Comparison of ENCODE assay signal across 26 mouse cellular contexts in the genomic region with DNA sequence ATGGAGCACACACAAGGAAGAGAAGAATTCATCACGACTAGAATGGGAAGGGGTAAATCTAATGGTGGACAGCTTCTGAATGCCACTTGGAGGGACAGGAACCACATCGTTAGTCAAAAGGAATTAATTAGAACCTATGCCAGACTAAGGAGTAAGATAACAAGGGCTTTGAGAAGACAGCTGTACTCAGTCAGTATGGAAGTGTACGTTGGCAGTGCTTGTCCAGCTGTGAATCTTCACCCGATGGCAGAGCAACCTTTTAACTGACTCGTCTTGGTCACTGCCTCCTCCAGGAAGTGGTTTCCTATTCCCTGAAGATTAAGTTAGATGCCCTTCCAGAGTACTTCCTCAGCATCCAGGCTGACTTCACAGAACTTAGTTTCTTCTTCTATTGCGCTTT.
A peak's percentile ranks its signal among the peaks of the same experiment; 100 is the strongest.
DNase-seq lines count a peak whose midpoint lies in the region; ATAC-seq and TF ChIP-seq lines count a peak whose summit lies in the region.
"Had no signal": no experiment of that assay in that cellular context is flagged by ENCODE, and none has a peak within 500 bp of the region (broad histone marks: within the 10 kb centered on the region; RNA-seq: fewer than 3 reads in every experiment).

No protein-coding gene starts in this region.

- H3K27ac ChIP-seq in heart, embryonic 11.5 days (ENCODE audit: low read depth, low read length) = no peak overlapping the region
- no peak overlapping the region for H3K27ac ChIP-seq in kidney, embryonic 15.5 days
- peak overlapping the region; percentile 40; the same call in 1 of the 2 replicates for H3K27ac ChIP-seq in layer of hippocampus, adult 2 months
- no peak overlapping the region for H3K27ac ChIP-seq in midbrain, embryonic 11.5 days (ENCODE audit: low read depth, low read length)
- H3K27ac ChIP-seq in midbrain, embryonic 14.5 days (replicated peaks; ENCODE audit: low read depth, low read length) = no peak overlapping the region
- H3K27ac ChIP-seq: embryonic facial prominence, embryonic 10.5 days; embryonic facial prominence, embryonic 12.5 days; forebrain, embryonic 13.5 days; forebrain, embryonic 15.5 days had no signal

- no peak overlapping the region for H3K4me3 ChIP-seq in heart, embryonic 11.5 days (ENCODE audit: low read depth, low read length)
- no peak overlapping the region for H3K4me3 ChIP-seq in kidney, embryonic 15.5 days (replicated peaks)
- no peak overlapping the region for H3K4me3 ChIP-seq in layer of hippocampus, adult 2 months
- H3K4me3 ChIP-seq in midbrain, embryonic 11.5 days (ENCODE audit: low read depth, low read length) = no peak overlapping the region
- no peak overlapping the region for H3K4me3 ChIP-seq in midbrain, embryonic 14.5 days (replicated peaks; ENCODE audit: low read depth, low read length)
- H3K4me3 ChIP-seq: embryonic facial prominence, embryonic 10.5 days; embryonic facial prominence, embryonic 12.5 days; forebrain, embryonic 13.5 days; forebrain, embryonic 15.5 days had no signal

- no peak overlapping the region for H3K4me2 ChIP-seq in heart, embryonic 11.5 days
- no peak overlapping the region for H3K4me2 ChIP-seq in kidney, embryonic 15.5 days
- no peak overlapping the region for H3K4me2 ChIP-seq in midbrain, embryonic 11.5 days
- H3K4me2 ChIP-seq in midbrain, embryonic 14.5 days (ENCODE audit: low read length) = no peak overlapping the region
- H3K4me2 ChIP-seq: embryonic facial prominence, embryonic 12.5 days; forebrain, embryonic 13.5 days; forebrain, embryonic 15.5 days had no signal

- DNase-seq in heart, adult 11 months = peak; percentile 44
- DNase-seq in kidney, postnatal 4 days = no peak
- no peak for DNase-seq in layer of hippocampus, adult 2 months (ENCODE audit: low spot score in 2 of 2)
- no peak for DNase-seq in layer of hippocampus, adult 9-11 months
- DNase-seq in midbrain, embryonic 11.5 days (ENCODE audit: low spot score, missing footprints) = peak; percentile 8
- no peak for DNase-seq in midbrain, embryonic 14.5 days
- DNase-seq: adrenal gland, adult 8-10 months; adrenal gland, postnatal 14 days; adrenal gland, postnatal 36 days; B cell, adult 2 months; cerebellum, adult 18-20 months; cerebellum, adult 8-10 months; cerebellum, adult 9-11 months; cerebellum, postnatal 14 days; cerebellum, postnatal 36 days had no signal

- H3K9me3 ChIP-seq in heart, embryonic 11.5 days (replicated peaks; ENCODE audit: control insufficient read depth, low read length) = no peaks in the 10 kb centered on the region
- no peaks in the 10 kb centered on the region for H3K9me3 ChIP-seq in kidney, embryonic 15.5 days (replicated peaks)
- no peaks in the 10 kb centered on the region for H3K9me3 ChIP-seq in midbrain, embryonic 11.5 days (ENCODE audit: control insufficient read depth, low read length)
- H3K9me3 ChIP-seq in midbrain, embryonic 14.5 days (ENCODE audit: control insufficient read depth, low read length) = no peaks in the 10 kb centered on the region
- H3K9me3 ChIP-seq: embryonic facial prominence, embryonic 10.5 days; embryonic facial prominence, embryonic 12.5 days; forebrain, embryonic 13.5 days; forebrain, embryonic 15.5 days; G1E had no signal

- no peaks in the 10 kb centered on the region for H3K36me3 ChIP-seq in heart, embryonic 11.5 days (ENCODE audit: control insufficient read depth, insufficient read depth, low read length)
- no peaks in the 10 kb centered on the region for H3K36me3 ChIP-seq in kidney, embryonic 15.5 days
- H3K36me3 ChIP-seq in midbrain, embryonic 11.5 days (ENCODE audit: control insufficient read depth, insufficient read depth, low read length) = no peaks in the 10 kb centered on the region
- H3K36me3 ChIP-seq in midbrain, embryonic 14.5 days (ENCODE audit: control insufficient read depth, insufficient read depth, low read length) = no peaks in the 10 kb centered on the region
- H3K36me3 ChIP-seq: embryonic facial prominence, embryonic 10.5 days; embryonic facial prominence, embryonic 12.5 days; forebrain, embryonic 15.5 days; G1E had no signal

- TF ChIP-seq CTCF in layer of hippocampus, adult 2 months (conservative IDR thresholded peaks at IDR 0.05) = no peak

- no peak for ATAC-seq in heart, embryonic 11.5 days (replicated peaks; ENCODE audit: insufficient number of reproducible peaks, low FRiP score, low TSS enrichment)
- peak; percentile 65; the same call in 1 of the 2 replicates for ATAC-seq in kidney, embryonic 15.5 days (replicated peaks; ENCODE audit: low FRiP score)
- no peak for ATAC-seq in midbrain, embryonic 11.5 days (ENCODE audit: low FRiP score)
- ATAC-seq in midbrain, embryonic 14.5 days (ENCODE audit: low FRiP score, low TSS enrichment) = no peak
- ATAC-seq: activated CD4-positive, CD25-positive, alpha-beta regulatory T cell, adult 4 months; CD4-positive, CD25-positive, alpha-beta regulatory T cell, adult 4 months; forebrain, embryonic 13.5 days; forebrain, embryonic 15.5 days; Patski had no signal

- no peaks in the 10 kb centered on the region for H3K27me3 ChIP-seq in heart, embryonic 11.5 days (ENCODE audit: control insufficient read depth, insufficient read depth, low read length)
- no peaks in the 10 kb centered on the region for H3K27me3 ChIP-seq in kidney, embryonic 15.5 days
- H3K27me3 ChIP-seq in midbrain, embryonic 11.5 days (ENCODE audit: control insufficient read depth, insufficient read depth, low read length) = no peaks in the 10 kb centered on the region
- H3K27me3 ChIP-seq in midbrain, embryonic 14.5 days (ENCODE audit: control insufficient read depth, insufficient read depth, low read length) = no peaks in the 10 kb centered on the region
- H3K27me3 ChIP-seq: CH12.LX; embryonic facial prominence, embryonic 12.5 days; forebrain, embryonic 13.5 days; forebrain, embryonic 15.5 days had no signal

- no peaks in the 10 kb centered on the region for H3K4me1 ChIP-seq in heart, embryonic 11.5 days (ENCODE audit: control insufficient read depth, insufficient read depth, low read length)
- H3K4me1 ChIP-seq in kidney, embryonic 15.5 days = peaks cover 18% of the 10 kb centered on the region
- no peaks in the 10 kb centered on the region for H3K4me1 ChIP-seq in midbrain, embryonic 11.5 days (ENCODE audit: control insufficient read depth, insufficient read depth, low read length)
- H3K4me1 ChIP-seq in midbrain, embryonic 14.5 days (ENCODE audit: control insufficient read depth, insufficient read depth, low read length) = peaks cover 3% of the 10 kb centered on the region; the same call in 1 of the 2 replicates
- H3K4me1 ChIP-seq: embryonic facial prominence, embryonic 12.5 days had no signal

- WGBS in heart, embryonic 11.5 days (ENCODE audit: insufficient replicate concordance) = 63% methylated on average over 6 of the region's 6 CpGs
- 33% methylated on average over 6 of the region's 6 CpGs for WGBS in kidney, embryonic 15.5 days
- WGBS in midbrain, embryonic 11.5 days = 85% methylated on average over 6 of the region's 6 CpGs
- 82% methylated on average over 6 of the region's 6 CpGs for WGBS in midbrain, embryonic 14.5 days

- no peak overlapping the region for H3K9ac ChIP-seq in heart, embryonic 11.5 days (ENCODE audit: low read depth, low read length)
- no peak overlapping the region for H3K9ac ChIP-seq in kidney, embryonic 15.5 days
- H3K9ac ChIP-seq in midbrain, embryonic 11.5 days (ENCODE audit: low read length) = no peak overlapping the region
- H3K9ac ChIP-seq in midbrain, embryonic 14.5 days (replicated peaks; ENCODE audit: low read length) = no peak overlapping the region
- H3K9ac ChIP-seq: embryonic facial prominence, embryonic 12.5 days; forebrain, embryonic 13.5 days; forebrain, embryonic 15.5 days had no signal

Comparison
In these comparisons a context has a peak if more than half of its experiments do, and no peak if none do; other contexts are left out.
1. DNase-seq: peak in heart, adult 11 months (single experiment) and midbrain, embryonic 11.5 days (single experiment); none in kidney, postnatal 4 days (0 of 2), layer of hippocampus, adult 2 months (0 of 2), layer of hippocampus, adult 9-11 months (single experiment) and midbrain, embryonic 14.5 days (single experiment).